Mouse (Mus musculus) olfactory bulb, adult 2 months (tissue): Measurements from ENCODE around the gene Fcamr.

ENCODE experiments used
- CTCF ChIP-seq: fragments of 200-500 bp; IDR thresholded peaks from 2 replicates; pipeline ENCODE4 v1.5.1; 2012; ENCODE audit warnings: low read depth, mild to moderate bottlenecking, low read length, moderate library complexity; ENCODE audit not compliant: insufficient read depth
- POLR2A ChIP-seq: fragments of 200-500 bp; IDR thresholded peaks from 2 replicates; pipeline ENCODE4 v1.6.1; 2012; ENCODE audit warnings: mild to moderate bottlenecking, low read depth, low read length, moderate library complexity; ENCODE audit not compliant: insufficient read depth

DNA sequence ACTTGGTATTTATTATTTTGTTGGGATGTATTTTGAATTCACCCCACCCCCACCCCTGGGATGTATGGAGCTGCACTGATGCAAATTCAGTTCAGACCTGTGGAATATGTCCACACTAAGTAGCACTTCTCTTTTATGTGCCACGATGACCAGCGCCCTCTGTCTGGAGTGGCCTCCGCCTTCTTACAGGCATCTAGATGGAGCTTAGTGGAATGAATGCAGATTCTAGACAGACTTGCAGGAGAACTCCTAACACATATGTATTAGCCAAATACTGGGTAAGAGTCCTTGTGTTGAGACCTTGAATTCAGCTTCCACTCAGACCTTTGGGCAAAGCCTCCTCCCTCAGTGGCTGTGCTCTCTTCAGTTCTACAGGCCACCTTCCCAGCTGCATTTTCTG is 10.2 kb downstream of the Fcamr start:
- TF ChIP-seq CTCF: no peak
- no peak for TF ChIP-seq POLR2A
